Mouse (Mus musculus) G1E (cell line): ENCODE measurements around the gene Plpp3.

Experiments
- CTCF ChIP-seq: IDR thresholded peaks from 2 replicates; pipeline ENCODE4 v1.5.1; 2012; ENCODE audit warnings: low read depth, low read length, inconsistent platforms, mixed read lengths
- GATA1 ChIP-seq: IDR thresholded peaks from 2 replicates; pipeline ENCODE4 v1.6.1; 2012; ENCODE audit warnings: borderline replicate concordance, low read length, inconsistent platforms, mixed read lengths
- GATA2 ChIP-seq: IDR thresholded peaks from 2 replicates; pipeline ENCODE4 v1.6.1; 2012; ENCODE audit warnings: low read depth, low read length, inconsistent platforms, borderline replicate concordance
- POLR2AphosphoS5 ChIP-seq: IDR thresholded peaks from 2 replicates; pipeline ENCODE4 v1.6.1; 2012; ENCODE audit warnings: low read depth, low read length, inconsistent platforms; ENCODE audit not compliant: insufficient replicate concordance
- TAL1 ChIP-seq: conservative IDR thresholded peaks from 2 replicates; pipeline ENCODE4 v1.6.1; 2012; ENCODE audit warnings: low read depth, low read length, inconsistent platforms, mixed read lengths

GRCm38 (mm10) chr4:105202439-105202838 is 45.3 kb downstream of the Plpp3 start:
- TF ChIP-seq GATA1 (no peak), CTCF (no peak), POLR2AphosphoS5 (no peak), TAL1 (no peak), GATA2 (no peak)
